Mouse (Mus musculus) gastrocnemius, adult 2 months (tissue): Measurements from ENCODE around the gene F12. TPM values are rescaled to one million over a fixed set of nuclear protein-coding genes. Genes with fewer than 3 reads are reported as not detected.
"Not testable (repeated sequence)": the region's sequence is repeated elsewhere in the genome, so short reads cannot be mapped to it uniquely, and the experiment has no call there.

Experiments used
- DNase-seq: peaks from one replicate; pipeline ENCODE4 v3.0.0; 2022
- H3K27ac ChIP-seq: fragments of 200-600 bp; 2 replicates; pipeline ENCODE4 v1.8.1; 2022; ENCODE audit warnings: mild to moderate bottlenecking
- H3K4me3 ChIP-seq: fragments of 200-600 bp; 2 replicates; pipeline ENCODE4 v1.8.1; 2022; ENCODE audit warnings: mild to moderate bottlenecking, moderate library complexity
- CTCF ChIP-seq: fragments of 200-600 bp; IDR thresholded peaks from 2 replicates; pipeline ENCODE4 v1.8.1; 2022; ENCODE audit warnings: antibody characterized with exemption, mild to moderate bottlenecking, moderate library complexity
- intact Hi-C: fragments of 180-260 bp; cut with DNase I; formaldehyde crosslinking; loops from one replicate; pipeline ENCODE4 v1.15.1; 2025
- total RNA-seq, 2 experiments: library from RNA; stranded (reverse); gene quantifications; 2 replicates each; pipeline ENCODE4 v1.2.3; 2021

The F12 gene
- total RNA-seq, 2 experiments from 2014 or later, result not detected

DNA sequence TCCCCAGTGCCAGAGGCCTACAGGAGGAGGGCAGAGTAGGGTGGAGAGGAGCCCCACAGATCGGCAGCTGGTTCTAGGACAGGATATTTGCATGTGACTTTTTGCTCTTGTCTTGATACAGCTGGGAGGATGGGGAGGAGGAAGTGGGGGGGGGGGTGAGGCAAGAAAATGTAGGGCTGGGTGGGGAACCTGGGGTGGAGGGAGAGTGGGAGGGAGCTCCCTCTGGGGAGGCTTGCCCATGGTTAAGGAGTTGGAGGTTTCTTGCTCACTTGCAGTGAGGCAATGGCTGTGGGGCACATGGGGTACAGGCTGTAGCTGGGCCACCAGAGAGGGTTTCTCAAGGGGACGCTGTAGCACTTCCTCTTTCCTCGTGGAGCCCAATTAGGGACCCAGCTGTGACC lies 20.9 kb upstream of the F12 start:
- Histone ChIP-seq H3K4me3 (no peak overlapping the region; the same call in 1 of the 2 replicates), H3K27ac (peak overlapping the region; percentile 95)
- no peak for TF ChIP-seq CTCF
- intact Hi-C loops, result no loop called here
- no peak for DNase-seq

DNA sequence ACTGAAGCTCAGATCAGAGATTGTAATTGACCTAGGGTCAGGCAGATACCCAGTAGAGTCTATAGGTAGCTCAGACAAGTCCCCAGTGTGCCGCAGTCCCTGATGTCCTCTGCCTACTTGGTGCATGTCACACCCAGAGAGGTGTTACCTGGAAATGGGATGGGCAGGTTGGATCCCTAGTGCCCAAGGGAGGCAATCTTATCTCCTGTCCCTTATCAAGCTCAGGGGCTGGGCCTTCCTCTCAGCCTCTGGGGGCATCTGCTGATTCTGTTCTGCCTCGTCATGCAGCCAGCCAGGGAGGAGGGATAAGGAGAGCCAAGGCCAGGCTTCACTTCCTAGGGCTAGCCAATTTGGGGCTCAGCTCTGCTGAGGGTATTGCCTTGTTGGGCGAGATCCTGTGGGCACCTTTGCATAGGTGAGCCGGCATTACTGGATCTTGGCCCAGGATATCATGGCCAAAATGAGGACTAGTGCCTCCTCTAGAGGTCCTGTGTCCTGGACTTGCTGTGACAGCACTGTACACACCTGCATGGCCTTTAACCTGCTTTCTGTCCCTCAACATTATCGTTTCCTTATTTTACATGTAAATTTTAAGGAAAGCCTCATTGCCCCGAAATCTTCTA lies 20.0 kb upstream of the F12 start:
- no peak for TF ChIP-seq CTCF
- no peak for DNase-seq
- Histone ChIP-seq H3K4me3 (peak overlapping the region; percentile 98), H3K27ac (peak overlapping the region; percentile 95)
- intact Hi-C loops, result no loop called here

DNA sequence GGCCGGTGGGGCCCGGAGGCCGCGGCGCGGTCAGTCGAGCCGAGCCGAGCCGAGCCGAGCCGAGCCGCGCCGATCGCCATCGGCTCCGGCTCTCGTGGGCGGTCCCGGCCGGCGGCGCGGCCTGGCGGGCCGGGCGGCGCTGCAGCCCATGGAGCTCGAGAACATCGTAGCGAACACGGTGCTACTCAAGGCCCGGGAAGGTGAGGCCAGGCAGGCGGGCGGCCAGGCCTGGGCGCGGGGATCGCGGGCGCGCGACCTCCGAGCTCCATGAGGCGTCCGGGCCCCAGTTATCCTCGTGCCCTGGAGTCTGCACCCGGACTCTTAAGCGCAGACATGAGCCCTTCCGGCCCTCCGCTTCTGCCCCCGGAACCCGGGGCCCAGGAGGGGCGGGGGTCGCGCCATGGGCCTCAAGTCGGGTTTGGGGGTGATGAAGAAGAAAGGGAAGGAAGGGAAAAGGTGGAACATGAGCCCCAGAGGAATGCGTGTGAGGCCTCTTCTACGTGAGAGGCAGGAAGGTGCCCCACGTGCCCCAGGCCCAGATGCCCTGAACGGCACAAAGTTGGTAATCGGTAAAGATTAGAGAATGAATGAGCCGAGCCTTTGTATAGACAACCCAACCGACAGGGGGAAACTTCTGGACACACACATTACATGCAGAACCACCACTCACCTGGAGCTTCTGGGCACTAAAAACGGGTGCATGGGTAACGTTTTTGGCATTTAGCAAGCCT lies 18.9 kb upstream of the F12 start:
- intact Hi-C loops, result no loop called here
- Histone ChIP-seq H3K27ac (peak overlapping the region; percentile 95), H3K4me3 (peak overlapping the region; percentile 98)
- no peak for TF ChIP-seq CTCF
- no peak for DNase-seq

DNA sequence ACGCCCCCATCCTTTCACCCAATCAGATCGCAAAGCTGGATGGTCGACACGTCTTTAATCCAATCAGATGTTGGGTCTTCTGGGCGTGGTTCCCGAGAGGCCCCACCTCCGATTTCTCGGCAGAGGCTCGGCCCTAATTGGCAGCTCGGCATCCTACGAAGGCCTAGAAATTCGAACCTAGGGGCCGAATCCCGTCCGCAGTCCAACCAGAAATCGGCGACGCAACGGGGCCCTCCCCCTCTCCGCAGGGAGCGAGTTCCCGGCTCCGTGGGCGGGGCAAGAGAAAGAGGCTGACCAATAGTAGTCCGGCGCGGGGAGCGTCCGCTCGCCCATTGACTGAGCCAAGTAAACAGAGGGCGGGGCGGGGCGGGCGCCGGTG lies 18.3 kb upstream of the F12 start, which contains the start of gene Grk6:
Gene Grk6, plus strand, starts transcription at position 136 of the 379 bp plus-strand sequence.
- no peak for TF ChIP-seq CTCF
- DNase-seq, result peak; percentile 100
- peak within 1 kb of the TSS; percentile 98 for H3K4me3 ChIP-seq
- H3K27ac ChIP-seq, result peak within 1 kb of the TSS; percentile 95
- intact Hi-C loops, result no loop called here

DNA sequence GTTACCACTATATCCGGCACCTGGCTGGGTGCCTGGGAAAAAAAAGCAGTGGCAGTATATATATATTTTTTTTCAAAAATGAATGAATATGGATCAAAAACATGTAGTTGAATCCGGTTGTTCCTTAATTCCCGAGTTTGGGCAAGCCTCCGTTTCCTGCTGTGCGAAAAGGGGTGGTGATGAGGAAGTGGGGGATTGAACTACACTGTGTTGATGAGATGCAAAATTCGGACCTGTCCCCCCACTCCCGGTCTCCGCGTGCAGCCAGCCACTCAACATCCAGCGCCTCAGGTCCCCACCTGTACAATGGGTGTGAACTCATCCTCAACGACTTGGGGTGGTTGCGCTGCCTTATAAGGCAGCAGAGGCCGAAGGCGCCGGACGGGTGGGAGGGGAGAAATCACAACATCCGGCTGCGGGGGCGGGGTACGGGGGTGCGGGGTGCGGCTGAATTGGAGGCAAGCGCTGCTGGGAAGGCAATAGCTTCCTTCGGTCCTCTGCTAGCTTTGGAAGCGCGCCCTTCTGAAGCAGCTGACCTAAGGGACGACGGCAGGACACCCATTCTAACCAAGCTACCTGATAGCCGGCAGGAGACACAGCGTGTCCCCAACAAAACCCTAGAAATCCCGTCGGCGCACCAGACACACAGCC lies 17.8 kb upstream of the F12 start:
- H3K4me3 ChIP-seq, result peak overlapping the region; percentile 98
- peak overlapping the region; percentile 95 for H3K27ac ChIP-seq
- intact Hi-C loops, result no loop called here
- TF ChIP-seq CTCF, result no peak
- DNase-seq, result no peak

DNA sequence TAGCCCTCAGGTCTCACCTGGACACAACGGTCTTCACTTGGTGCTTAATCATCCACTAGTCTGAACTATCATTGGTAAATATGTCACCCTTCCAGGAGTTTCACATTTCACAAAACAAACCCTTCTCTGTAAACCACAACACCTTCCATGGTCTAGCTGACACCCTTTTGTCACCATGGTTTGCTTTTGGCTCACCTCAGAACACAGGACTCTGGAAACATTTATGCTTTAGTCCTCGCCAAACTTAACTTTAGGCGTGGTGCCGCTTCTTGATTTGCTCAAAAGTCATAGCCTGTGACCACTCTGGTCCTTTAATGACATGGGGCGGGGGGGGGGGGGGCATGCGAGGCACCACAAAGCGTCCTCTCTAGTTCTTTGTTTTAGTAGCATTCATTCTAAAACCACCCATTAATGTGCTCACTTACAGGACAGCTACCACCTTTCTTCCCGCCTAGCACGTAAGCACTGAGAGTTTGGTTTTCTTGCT lies 17.2 kb upstream of the F12 start:
- Histone ChIP-seq H3K27ac (peak overlapping the region; percentile 95), H3K4me3 (peak overlapping the region; percentile 98)
- TF ChIP-seq CTCF, result no peak
- intact Hi-C loops, result loop anchor here (2.0 kb wide), 1 partner anchor 25 kb away; no protein-coding TSS in a partner anchor
- DNase-seq, result peak; percentile 6

DNA sequence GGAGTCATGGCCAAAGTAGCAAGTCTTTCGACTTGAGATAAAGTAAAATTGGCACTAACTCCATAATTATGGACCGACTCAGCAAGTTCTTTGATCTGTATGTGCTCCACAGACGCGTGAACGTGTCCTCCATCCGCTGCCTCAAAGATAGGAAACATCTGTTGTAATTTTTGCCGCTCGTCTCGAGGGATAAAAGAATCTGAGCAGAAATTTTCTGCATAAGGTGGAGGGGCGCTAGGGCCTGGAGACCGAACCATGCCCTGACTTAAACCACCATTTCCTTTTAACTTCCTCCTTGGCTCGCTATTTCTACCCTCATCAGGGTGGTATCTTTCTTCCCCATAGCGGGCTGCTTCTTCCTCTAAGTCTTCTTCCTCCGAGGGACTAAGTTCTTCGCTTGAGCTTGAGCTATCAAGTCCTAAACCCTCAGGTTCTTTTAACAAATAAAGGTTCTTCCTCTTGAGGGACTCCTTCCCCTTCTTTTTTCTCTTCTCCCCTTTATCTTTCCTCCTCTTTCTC lies 10.6 kb upstream of the F12 start:
- DNase-seq, H3K27ac ChIP-seq, intact Hi-C loops: not testable (repeated sequence)

DNA sequence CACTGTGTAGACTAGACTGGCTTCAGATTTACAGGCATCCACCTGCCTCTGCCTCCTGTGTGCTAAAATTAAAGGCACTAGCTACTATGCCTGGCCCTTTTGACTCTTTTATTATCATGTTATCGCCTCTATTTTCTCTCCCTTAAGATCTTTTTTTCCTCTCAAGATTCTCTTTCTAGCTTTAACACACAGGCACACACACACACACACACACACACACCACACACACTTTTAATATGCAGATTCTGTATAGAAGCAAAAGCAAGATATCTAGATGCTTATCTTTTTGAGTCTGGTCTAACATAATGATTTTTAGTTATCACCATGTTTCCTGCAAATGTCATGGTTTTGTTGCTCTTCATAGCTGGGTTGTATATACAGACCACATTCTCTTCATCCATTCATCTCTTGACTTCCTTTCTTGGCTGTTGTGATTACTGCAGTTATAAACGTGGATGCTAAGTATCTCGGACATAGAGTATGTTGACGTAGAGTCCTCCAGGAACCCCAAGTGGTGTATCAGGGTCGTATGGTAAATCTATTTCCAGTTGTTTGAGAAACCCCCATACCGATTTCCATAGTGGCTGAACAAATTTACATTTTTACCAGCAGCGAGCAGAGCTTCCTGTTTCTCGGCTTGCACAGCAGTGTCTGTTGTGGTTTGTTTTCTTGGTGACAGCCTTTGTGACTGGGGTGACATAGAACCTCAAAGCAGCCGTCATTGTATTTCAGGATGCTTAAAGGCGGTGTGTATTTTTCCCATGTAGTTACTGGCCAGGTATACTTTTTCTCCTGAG lies 5.5 kb upstream of the F12 start:
- TF ChIP-seq CTCF, result no peak
- Histone ChIP-seq H3K27ac (no peak overlapping the region), H3K4me3 (no peak overlapping the region)
- DNase-seq, result no peak
- intact Hi-C loops, result no loop called here

More for the DNA sequence above, 10.6 kb upstream of the F12 start:
- H3K4me3 ChIP-seq, result not testable (repeated sequence)

DNA sequence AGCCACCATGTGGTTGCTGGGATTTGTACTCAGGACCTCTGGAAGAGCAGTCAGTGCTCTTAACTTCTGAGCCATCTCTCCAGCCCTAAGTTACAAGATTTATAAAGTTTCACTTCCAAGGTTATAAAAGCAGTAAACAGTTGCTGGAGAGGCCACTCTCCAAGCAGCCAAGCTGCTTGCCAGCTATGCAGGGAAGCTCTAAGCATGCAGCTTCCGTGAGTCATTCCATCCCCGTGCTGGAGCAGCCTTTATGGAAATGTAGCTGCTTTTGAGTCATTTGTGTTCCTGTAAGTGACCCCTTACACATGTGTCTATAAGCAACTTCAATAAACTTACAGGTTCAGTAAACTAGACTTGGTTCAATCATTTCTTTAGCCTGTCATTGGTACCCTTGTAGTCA lies 4.0 kb upstream of the F12 start:
- Histone ChIP-seq H3K4me3 (no peak overlapping the region), H3K27ac (peak overlapping the region; percentile 75; the same call in 1 of the 2 replicates)
- DNase-seq, result no peak
- intact Hi-C loops, result no loop called here
- no peak for TF ChIP-seq CTCF

DNA sequence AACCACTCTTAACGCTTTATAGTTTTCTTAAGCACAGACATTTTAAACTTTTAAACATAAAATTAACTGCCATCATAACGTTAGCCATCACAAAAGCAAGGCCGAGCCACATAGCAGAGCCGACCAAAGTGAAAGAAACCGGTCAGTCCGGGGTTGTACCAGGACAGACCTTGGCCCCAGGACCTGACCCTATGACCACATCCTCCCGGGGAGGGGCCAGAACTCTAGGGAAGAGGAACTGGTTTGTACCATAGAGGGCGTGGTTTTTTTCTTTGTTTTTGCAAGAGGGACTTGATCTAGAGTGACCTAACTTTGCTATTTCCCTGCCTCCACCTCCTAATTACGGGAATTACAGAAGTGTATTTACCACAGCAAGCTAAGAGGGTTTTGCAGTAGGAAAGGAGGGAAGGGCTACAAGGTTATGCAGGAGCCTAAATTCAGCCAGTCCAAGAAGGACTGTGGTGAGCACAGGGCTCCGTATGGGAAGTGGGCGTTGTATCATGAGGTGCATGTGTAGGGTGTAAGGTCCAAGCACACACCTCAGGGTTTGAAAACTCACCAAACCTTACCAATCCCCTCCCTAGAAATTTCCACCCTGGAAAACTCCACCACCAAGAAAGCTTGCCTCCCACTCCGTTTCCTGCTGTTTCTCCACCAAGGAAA lies 2.8 kb upstream of the F12 start:
- Histone ChIP-seq H3K4me3 (peak overlapping the region; percentile 46), H3K27ac (peak overlapping the region; percentile 75)
- no peak; the same call in 1 of the 2 replicates for TF ChIP-seq CTCF
- intact Hi-C loops, result no loop called here
- peak; percentile 84 for DNase-seq

DNA sequence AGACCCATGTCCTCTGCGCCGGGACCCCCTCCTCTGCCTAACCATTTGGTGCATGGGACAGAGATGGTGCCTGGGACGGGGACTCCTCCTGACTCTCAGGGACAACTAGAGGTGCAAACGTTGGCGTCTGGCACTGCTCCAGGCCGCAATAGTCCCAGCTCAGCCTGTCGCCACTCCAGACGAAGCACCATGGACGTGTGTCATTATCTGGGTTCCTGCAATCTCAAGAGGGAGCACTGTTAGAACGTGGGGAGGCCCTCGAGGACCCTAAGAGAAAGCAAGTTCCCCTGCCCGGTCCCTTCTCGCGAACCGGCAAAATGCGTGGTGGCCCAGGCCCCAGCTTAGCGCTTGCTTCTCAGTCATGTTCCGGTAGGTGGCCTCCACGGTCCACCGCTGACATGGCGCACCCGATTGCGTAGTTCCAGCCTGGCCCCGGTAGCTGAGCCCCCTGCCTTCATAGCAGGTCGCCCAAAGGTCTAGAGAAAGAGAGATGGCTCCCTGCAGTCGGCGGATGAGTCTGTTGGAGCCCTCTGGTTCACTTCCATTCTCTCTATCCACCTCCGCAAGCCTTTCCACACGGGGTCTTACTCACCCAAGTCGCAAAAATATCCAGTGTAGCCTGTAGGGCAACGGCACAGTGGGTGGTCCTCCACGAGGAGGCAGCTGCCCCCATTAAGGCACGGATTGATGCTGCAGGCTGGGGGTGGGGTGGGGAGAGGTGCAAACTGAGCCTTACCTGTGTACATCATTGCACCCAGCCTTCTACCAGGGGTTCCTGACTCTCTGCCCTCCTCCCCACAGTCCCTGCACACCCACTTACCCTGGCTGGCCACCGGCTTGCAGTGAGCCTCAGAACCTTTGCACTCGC lies 5.4 kb downstream of the F12 start:
- intact Hi-C loops, result loop anchor here (1.0 kb wide), 1 partner anchor 50 kb away; no protein-coding TSS in a partner anchor
- peak; percentile 86 for TF ChIP-seq CTCF
- H3K27ac ChIP-seq, result peak overlapping the region; percentile 46

More for the DNA sequence above, 5.4 kb downstream of the F12 start:
- peak overlapping the region; percentile 67 for H3K4me3 ChIP-seq
- peak; percentile 86 for DNase-seq
